Mouse (Mus musculus) forebrain, embryonic 10.5 days (tissue): Measurements from ENCODE around the gene Clec16a. TPM values are rescaled to one million over a fixed set of nuclear protein-coding genes. Genes with fewer than 3 reads are reported as not detected.
A peak's percentile ranks its signal among the peaks of the same experiment; 100 is the strongest.

Experiments used
- DNase-seq: peaks from one replicate; pipeline ENCODE4 v3.0.0-alpha.2; 2017; ENCODE audit warnings: low spot score; ENCODE audit errors: extremely low spot score
- H3K27ac ChIP-seq: fragments of 300-500 bp; sonication (generic); 2 replicates; pipeline ENCODE4 v1.5.1; 2016; ENCODE audit warnings: mild to moderate bottlenecking
- H3K27me3 ChIP-seq: fragments of 300-500 bp; sonication (generic); 2 replicates; pipeline ENCODE4 v1.6.1; 2016; ENCODE audit warnings: mild to moderate bottlenecking; ENCODE audit not compliant: poor library complexity, severe bottlenecking
- H3K36me3 ChIP-seq: fragments of 300-500 bp; sonication (generic); replicated peaks from 2 replicates; pipeline ENCODE4 v1.6.1; 2016; ENCODE audit warnings: mild to moderate bottlenecking, moderate library complexity
- H3K4me1 ChIP-seq: fragments of 300-500 bp; sonication (generic); 2 replicates; pipeline ENCODE4 v1.6.1; 2016
- H3K4me3 ChIP-seq: fragments of 300-500 bp; sonication (generic); 2 replicates; pipeline ENCODE4 v1.5.1; 2016; ENCODE audit warnings: mild to moderate bottlenecking, moderate library complexity
- H3K9me3 ChIP-seq: fragments of 300-500 bp; sonication (generic); 2 replicates; pipeline ENCODE4 v1.6.1; 2016; ENCODE audit warnings: mild to moderate bottlenecking, moderate library complexity
- WGBS: fragments of 180-500 bp; shearing (Covaris S2); methylation state at CpG from one replicate; pipeline ENCODE4 v1.1.7; 2016; 5-methylcytosine and 5-hydroxymethylcytosine counted together
- polyA plus RNA-seq: library from polyadenylated mRNA; unstranded; fragments of >200 nt; fragmentation: Nextera tagmentation; extraction: Ambion mirVana; gene quantifications from 2 replicates; pipeline ENCODE4 v1.2.1, GENCODE M21; 2016

The Clec16a gene
- polyA plus RNA-seq, 1 experiment from 2014 or later = 29.7 TPM

DNA sequence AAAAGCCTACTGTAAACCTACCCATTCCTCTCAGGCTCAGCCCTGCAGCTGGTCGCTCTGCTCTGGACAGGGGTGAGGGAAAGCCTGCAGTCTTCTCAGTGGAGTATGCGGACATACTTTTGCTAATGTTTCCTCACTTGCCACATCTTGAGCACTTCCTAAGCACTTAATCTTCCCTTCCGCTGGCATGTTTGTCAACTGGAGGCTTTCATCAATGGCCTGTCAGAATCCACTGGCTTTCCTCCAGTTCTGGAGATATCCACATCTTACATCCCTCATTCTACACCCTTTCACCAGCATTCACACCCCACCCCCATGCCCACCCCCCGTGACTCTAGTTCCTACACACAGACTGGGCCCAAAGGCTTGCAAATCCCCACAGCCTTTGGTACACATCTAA is 182.5 kb downstream of the Clec16a start:
- H3K27ac ChIP-seq = no peak overlapping the region
- H3K9me3 ChIP-seq = no peaks in the 10 kb centered on the region
- no peaks in the 10 kb centered on the region for H3K4me1 ChIP-seq
- no peak overlapping the region for H3K4me3 ChIP-seq
- DNase-seq = no peak
- no peaks in the 10 kb centered on the region for H3K36me3 ChIP-seq
- H3K27me3 ChIP-seq = no peaks in the 10 kb centered on the region
- 81% methylated on average over 4 of the region's 4 CpGs for WGBS

GRCm38 (mm10) chr16:10728886-10729285 is 183.7 kb downstream of the Clec16a start:
- no peak for DNase-seq
- no peak overlapping the region for H3K27ac ChIP-seq
- 83% methylated on average over 3 of the region's 3 CpGs for WGBS
- H3K27me3 ChIP-seq = no peaks in the 10 kb centered on the region
- no peaks in the 10 kb centered on the region for H3K4me1 ChIP-seq
- H3K9me3 ChIP-seq = no peaks in the 10 kb centered on the region
- no peaks in the 10 kb centered on the region for H3K36me3 ChIP-seq
- H3K4me3 ChIP-seq = no peak overlapping the region

DNA sequence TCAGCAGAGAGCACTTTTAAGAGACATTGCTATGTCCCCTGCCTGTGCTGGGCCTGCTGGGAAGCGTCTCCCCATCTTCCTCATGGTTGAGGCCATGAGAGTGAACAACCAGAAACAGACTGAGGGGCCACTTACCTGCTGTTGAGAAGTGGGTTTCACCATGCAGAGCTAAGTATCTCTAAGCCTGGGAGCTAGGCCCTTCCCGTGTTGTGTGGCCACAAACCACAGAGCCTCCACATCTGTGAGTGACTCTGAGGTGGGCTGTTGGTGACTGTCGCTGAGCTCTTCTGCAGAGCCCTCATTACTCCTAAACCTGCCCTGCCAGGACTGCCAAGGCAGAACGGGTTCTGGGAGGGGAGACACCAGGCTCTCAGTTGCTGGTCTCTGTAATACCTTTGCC is 185.8 kb downstream of the Clec16a start:
- Histone ChIP-seq H3K27me3 (no peaks in the 10 kb centered on the region), H3K4me3 (no peak overlapping the region), H3K9me3 (no peaks in the 10 kb centered on the region), H3K27ac (no peak overlapping the region), H3K4me1 (no peaks in the 10 kb centered on the region; the same call in 1 of the 2 replicates), H3K36me3 (no peaks in the 10 kb centered on the region)
- 76% methylated on average over 4 of the region's 4 CpGs for WGBS
- DNase-seq = no peak

DNA sequence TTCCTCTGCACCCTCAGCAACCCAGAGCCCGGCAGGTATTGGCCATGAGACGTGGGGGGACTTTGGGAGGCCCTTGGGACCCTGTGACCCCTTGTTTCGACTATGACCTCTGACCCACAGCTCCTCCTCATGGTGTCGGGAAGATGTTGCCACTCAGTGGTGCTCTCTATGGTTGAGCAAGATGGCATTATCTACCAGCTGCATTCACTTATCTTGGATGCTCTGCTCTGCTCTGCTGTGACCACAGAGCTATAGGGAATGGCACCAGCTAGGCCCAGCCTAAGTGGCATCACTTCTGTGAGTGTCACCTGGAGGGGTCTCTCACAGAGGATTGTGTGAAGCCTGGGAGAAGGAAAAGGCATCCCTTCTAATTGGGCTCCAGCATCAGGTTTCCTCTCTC is 186.6 kb downstream of the Clec16a start:
- Histone ChIP-seq H3K4me1 (peaks cover 5% of the 10 kb centered on the region; the same call in 1 of the 2 replicates), H3K4me3 (no peak overlapping the region), H3K36me3 (no peaks in the 10 kb centered on the region), H3K27ac (no peak overlapping the region), H3K27me3 (no peaks in the 10 kb centered on the region), H3K9me3 (no peaks in the 10 kb centered on the region)
- 80% methylated on average over 4 of the region's 4 CpGs for WGBS
- DNase-seq = no peak

GRCm38 (mm10) chr16:10732421-10732820 is 187.3 kb downstream of the Clec16a start:
- H3K36me3 ChIP-seq = no peaks in the 10 kb centered on the region
- H3K27ac ChIP-seq = no peak overlapping the region
- H3K27me3 ChIP-seq = no peaks in the 10 kb centered on the region
- no peak overlapping the region for H3K4me3 ChIP-seq
- DNase-seq = no peak
- H3K4me1 ChIP-seq = peaks cover 6% of the 10 kb centered on the region
- WGBS = 84% methylated on average over 5 of the region's 5 CpGs
- no peaks in the 10 kb centered on the region for H3K9me3 ChIP-seq

GRCm38 (mm10) chr16:10735781-10736180 is 190.6 kb downstream of the Clec16a start:
- no peaks in the 10 kb centered on the region for H3K9me3 ChIP-seq
- no peak for DNase-seq
- no peaks in the 10 kb centered on the region for H3K36me3 ChIP-seq
- H3K4me3 ChIP-seq = no peak overlapping the region
- WGBS = 97% methylated on average over 2 of the region's 2 CpGs
- H3K27ac ChIP-seq = no peak overlapping the region
- H3K27me3 ChIP-seq = no peaks in the 10 kb centered on the region
- H3K4me1 ChIP-seq = peaks cover 24% of the 10 kb centered on the region

DNA sequence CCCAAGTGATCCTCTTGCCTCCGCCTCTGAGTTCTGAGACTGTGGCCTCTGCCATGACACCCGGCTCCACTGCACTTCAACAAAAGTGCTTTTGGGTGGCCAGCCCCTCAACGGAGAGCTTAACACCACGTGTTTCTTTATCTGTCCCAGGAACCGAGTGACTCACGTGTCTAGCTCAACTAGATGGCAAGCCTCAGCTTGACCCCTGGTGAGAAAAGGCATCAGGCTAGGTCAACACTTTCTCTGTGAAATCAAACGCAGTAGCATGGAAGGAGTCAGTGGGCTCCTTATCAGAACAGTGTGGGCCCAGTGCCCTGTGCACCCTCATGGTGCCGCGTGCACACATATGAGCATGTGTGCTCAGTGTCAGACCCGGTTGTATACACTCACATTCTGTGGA is 191.2 kb downstream of the Clec16a start:
- DNase-seq = no peak
- Histone ChIP-seq H3K4me3 (no peak overlapping the region), H3K27me3 (no peaks in the 10 kb centered on the region), H3K36me3 (no peaks in the 10 kb centered on the region), H3K9me3 (no peaks in the 10 kb centered on the region), H3K4me1 (peaks cover 24% of the 10 kb centered on the region), H3K27ac (0 out of 2 replicates have a peak overlapping the region, but pooled peaks have one; percentile 44)
- 76% methylated on average over 10 of the region's 10 CpGs for WGBS

GRCm38 (mm10) chr16:10737571-10737970 is 192.4 kb downstream of the Clec16a start:
- Histone ChIP-seq H3K27me3 (no peaks in the 10 kb centered on the region), H3K4me1 (peaks cover 27% of the 10 kb centered on the region), H3K9me3 (no peaks in the 10 kb centered on the region), H3K36me3 (no peaks in the 10 kb centered on the region), H3K27ac (peak overlapping the region; percentile 49), H3K4me3 (no peak overlapping the region)
- no peak for DNase-seq
- 54% methylated on average over 2 of the region's 2 CpGs for WGBS

GRCm38 (mm10) chr16:10738866-10739265 is 193.7 kb downstream of the Clec16a start:
- no peak overlapping the region for H3K4me3 ChIP-seq
- WGBS = 86% methylated on average over 3 of the region's 3 CpGs
- no peak for DNase-seq
- peak overlapping the region; percentile 49 for H3K27ac ChIP-seq
- peaks cover 27% of the 10 kb centered on the region for H3K4me1 ChIP-seq
- H3K36me3 ChIP-seq = no peaks in the 10 kb centered on the region
- no peaks in the 10 kb centered on the region for H3K9me3 ChIP-seq
- H3K27me3 ChIP-seq = no peaks in the 10 kb centered on the region

DNA sequence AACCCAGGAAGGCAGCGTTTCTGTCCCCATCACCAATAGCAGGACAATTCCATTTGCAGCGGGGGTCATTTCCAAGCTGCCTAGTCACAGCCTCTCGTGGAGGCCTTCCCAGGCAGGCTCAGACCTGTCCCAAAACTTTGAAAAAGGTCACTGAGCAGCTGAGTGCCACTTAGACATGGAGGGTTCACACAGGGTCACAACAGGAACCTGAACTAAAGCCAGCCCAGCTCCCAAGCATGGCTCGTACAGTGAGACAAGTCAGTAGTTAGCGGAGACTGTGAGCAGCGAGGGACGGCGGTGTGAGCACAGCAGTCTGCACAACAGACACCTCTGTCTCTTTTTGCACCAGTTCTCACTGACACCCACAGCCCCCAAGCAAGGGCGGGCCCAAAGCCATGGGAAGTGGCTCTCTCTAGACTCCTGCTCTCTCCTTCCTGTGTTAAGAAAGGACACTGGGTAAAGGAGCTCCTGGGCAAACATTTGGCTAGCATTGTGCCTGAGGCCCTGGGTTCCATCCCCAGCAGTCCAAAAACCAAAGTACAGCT is 194.8 kb downstream of the Clec16a start:
- Histone ChIP-seq H3K4me3 (no peak overlapping the region), H3K9me3 (no peaks in the 10 kb centered on the region), H3K4me1 (peaks cover 32% of the 10 kb centered on the region), H3K36me3 (no peaks in the 10 kb centered on the region), H3K27me3 (no peaks in the 10 kb centered on the region), H3K27ac (peak overlapping the region; percentile 35; the same call in 1 of the 2 replicates)
- WGBS = 69% methylated on average over 9 of the region's 9 CpGs
- no peak for DNase-seq

- no peaks in the 10 kb centered on the region for H3K36me3 ChIP-seq
- peaks cover 32% of the 10 kb centered on the region for H3K4me1 ChIP-seq
- H3K27me3 ChIP-seq = no peaks in the 10 kb centered on the region
- WGBS = 83% methylated on average over 2 of the region's 2 CpGs
- H3K27ac ChIP-seq = no peak overlapping the region
- no peak overlapping the region for H3K4me3 ChIP-seq
- no peaks in the 10 kb centered on the region for H3K9me3 ChIP-seq
- no peak for DNase-seq
Measured at GRCm38 (mm10) chr16:10741082-10741481, 195.9 kb downstream of the Clec16a start.

DNA sequence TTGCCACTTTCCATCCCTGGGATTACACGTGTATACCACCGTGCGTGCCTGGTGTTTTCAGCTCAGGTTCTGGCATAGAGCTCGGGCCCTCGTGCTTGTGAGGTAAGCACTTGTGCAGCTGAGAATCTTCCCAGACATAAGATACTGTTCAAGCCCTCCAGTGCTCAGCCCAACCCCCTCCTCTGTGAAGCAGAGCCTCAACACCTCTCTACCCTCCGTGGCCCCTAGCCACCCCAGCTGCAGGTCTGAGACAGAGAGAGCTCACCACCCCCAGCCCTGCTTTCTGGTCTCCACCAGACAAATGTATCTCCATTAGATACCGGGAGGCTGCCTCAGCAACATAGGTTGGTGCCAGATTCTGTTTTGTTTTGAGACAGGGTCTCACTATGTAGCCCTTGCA is 204.1 kb downstream of the Clec16a start:
- WGBS = 82% methylated on average over 7 of the region's 7 CpGs
- no peaks in the 10 kb centered on the region for H3K27me3 ChIP-seq
- H3K27ac ChIP-seq = no peak overlapping the region
- no peaks in the 10 kb centered on the region for H3K36me3 ChIP-seq
- DNase-seq = no peak
- H3K4me3 ChIP-seq = no peak overlapping the region
- H3K9me3 ChIP-seq = no peaks in the 10 kb centered on the region
- peaks cover 1% of the 10 kb centered on the region for H3K4me1 ChIP-seq

DNA sequence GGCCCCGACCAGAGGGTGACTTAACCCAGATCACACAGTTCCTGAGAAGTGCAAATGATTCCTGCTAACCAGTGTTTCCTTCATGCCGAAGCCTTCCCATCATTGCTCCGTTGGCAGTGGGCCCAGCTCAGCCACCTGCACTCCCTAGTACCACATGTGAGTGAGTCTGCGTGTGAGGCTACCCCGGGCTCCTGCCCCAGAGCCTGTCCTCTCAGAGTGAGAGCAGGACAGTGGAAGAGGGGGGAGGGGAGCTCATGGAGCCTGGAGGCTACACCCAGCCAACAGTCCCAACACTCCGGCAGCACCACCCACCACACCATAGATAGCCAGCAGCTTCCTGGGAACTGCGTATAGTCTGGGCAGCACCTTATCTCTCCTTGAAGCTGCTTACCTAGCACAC is 204.7 kb downstream of the Clec16a start:
- Histone ChIP-seq H3K4me1 (no peaks in the 10 kb centered on the region), H3K9me3 (no peaks in the 10 kb centered on the region), H3K27ac (no peak overlapping the region), H3K4me3 (no peak overlapping the region), H3K27me3 (no peaks in the 10 kb centered on the region), H3K36me3 (no peaks in the 10 kb centered on the region)
- DNase-seq = no peak
- WGBS = 74% methylated on average over 7 of the region's 7 CpGs
